Mouse (Mus musculus) myocyte (in vitro differentiated cells): Measurements from ENCODE around the gene Usp6nl. TPM values are rescaled to one million over a fixed set of nuclear protein-coding genes. Genes with fewer than 3 reads are reported as not detected.

ENCODE experiments used
- H3K27me3 ChIP-seq: one replicate; pipeline ENCODE4 v1.6.1; 2011; ENCODE audit not compliant: control insufficient read depth, insufficient read depth, insufficient read length
- H3K36me3 ChIP-seq: one replicate; pipeline ENCODE4 v1.6.1; 2011; ENCODE audit not compliant: control insufficient read depth, insufficient read depth
- H3K4me2 ChIP-seq: one replicate; pipeline ENCODE4 v1.6.1; 2011; ENCODE audit warnings: low read depth, control low read depth
- H3K4me3 ChIP-seq: one replicate; pipeline ENCODE4 v1.5.1; 2011; ENCODE audit warnings: mild to moderate bottlenecking, control low read depth, moderate library complexity
- H3K79me2 ChIP-seq: one replicate; pipeline ENCODE4 v1.6.1; 2011; ENCODE audit not compliant: control insufficient read depth, insufficient read depth
- H3ac ChIP-seq: one replicate; pipeline ENCODE4 v1.6.1; 2011; ENCODE audit not compliant: control insufficient read depth, insufficient read length
- CEBPB ChIP-seq: IDR thresholded peaks from 2 replicates; pipeline ENCODE4 v1.6.1; 2011; ENCODE audit warnings: mild to moderate bottlenecking, moderate library complexity; ENCODE audit not compliant: poor library complexity, insufficient read depth, severe bottlenecking
- E2F4 ChIP-seq: IDR thresholded peaks from one replicate; pipeline ENCODE4 v1.6.1; 2011; ENCODE audit warnings: mild to moderate bottlenecking, control low read depth, moderate library complexity; ENCODE audit not compliant: insufficient read depth
- MAX ChIP-seq: IDR thresholded peaks from one replicate; pipeline ENCODE4 v1.6.1; 2011; ENCODE audit warnings: low read depth, mild to moderate bottlenecking, control low read depth
- MYOD1 ChIP-seq, 3 experiments: IDR thresholded peaks; one replicate each; pipeline ENCODE4 v1.6.1; 2011; ENCODE audit warnings: control low read depth in 2 of 3, low read depth in 2 of 3, mild to moderate bottlenecking in 2 of 3, moderate library complexity in 1 of 3; ENCODE audit not compliant: insufficient read length in 2 of 3, control insufficient read depth in 1 of 3
- MYOG ChIP-seq, 3 experiments: IDR thresholded peaks; one replicate each; pipeline ENCODE4 v1.6.1; 2011; ENCODE audit warnings: control low read depth in 2 of 3, low read depth in 2 of 3, mild to moderate bottlenecking in 2 of 3; ENCODE audit not compliant: insufficient read length in 2 of 3, control insufficient read depth in 1 of 3, insufficient read depth in 1 of 3
- POLR2A ChIP-seq: IDR thresholded peaks from one replicate; pipeline ENCODE4 v1.6.1; 2011; ENCODE audit warnings: low read depth, mild to moderate bottlenecking, control low read depth, moderate library complexity; ENCODE audit not compliant: insufficient read length
- POLR2AphosphoS2 ChIP-seq: IDR thresholded peaks from one replicate; pipeline ENCODE4 v1.6.1; 2011; ENCODE audit warnings: low read depth, control low read depth; ENCODE audit not compliant: insufficient read length
- REST ChIP-seq: IDR thresholded peaks from one replicate; pipeline ENCODE4 v1.6.1; 2011; ENCODE audit warnings: mild to moderate bottlenecking, control low read depth, moderate library complexity; ENCODE audit not compliant: insufficient read depth, insufficient read length
- SRF ChIP-seq: IDR thresholded peaks from one replicate; pipeline ENCODE4 v1.6.1; 2011; ENCODE audit warnings: low read depth; ENCODE audit not compliant: control insufficient read depth, insufficient read length
- TCF12 ChIP-seq: IDR thresholded peaks from one replicate; pipeline ENCODE4 v1.6.1; 2011; ENCODE audit warnings: mild to moderate bottlenecking, control low read depth; ENCODE audit not compliant: poor library complexity, insufficient read depth, severe bottlenecking
- TCF3 ChIP-seq: IDR thresholded peaks from one replicate; pipeline ENCODE4 v1.6.1; 2011; ENCODE audit warnings: low read depth, control low read depth; ENCODE audit not compliant: insufficient read length
- USF1 ChIP-seq: IDR thresholded peaks from one replicate; pipeline ENCODE4 v1.6.1; 2011; ENCODE audit warnings: low read depth, mild to moderate bottlenecking, control low read depth, moderate library complexity
- polyA plus RNA-seq: library from polyadenylated mRNA; unstranded; fragments of >200 nt; fragmentation: generic; extraction: Trizol; gene quantifications from one replicate; pipeline ENCODE4 v1.2.1, GENCODE M21; 2012; ENCODE audit warnings: missing spikeins

The Usp6nl gene
- polyA plus RNA-seq, 1 experiment: 7.6 TPM

DNA sequence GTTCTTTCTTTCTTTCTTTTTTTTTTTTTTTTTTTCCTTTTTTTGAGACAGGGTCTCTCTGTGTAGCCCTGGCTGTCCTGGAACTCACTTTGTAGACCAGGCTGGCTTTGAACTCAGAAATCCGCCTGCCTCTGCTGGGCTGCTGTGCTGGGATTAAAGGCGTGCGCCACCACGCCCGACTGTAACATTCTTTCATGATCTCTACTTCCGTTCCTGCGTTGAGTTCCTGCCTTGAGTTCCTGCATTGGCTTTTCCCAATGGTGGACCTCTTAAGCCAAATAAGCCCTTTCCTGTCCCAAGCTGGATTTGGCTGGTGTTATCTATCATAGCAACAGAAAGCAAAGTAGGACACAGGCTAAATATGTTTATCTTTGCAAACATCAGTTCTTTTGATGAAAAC, 34.8 kb downstream of the Usp6nl start:
- no peak for TF ChIP-seq TCF12
- TF ChIP-seq USF1: no peak
- Histone ChIP-seq H3ac (no peak overlapping the region), H3K4me3 (no peak overlapping the region), H3K4me2 (no peak overlapping the region), H3K79me2 (peaks cover 78% of the 10 kb centered on the region), H3K36me3 (no peaks in the 10 kb centered on the region), H3K27me3 (no peaks in the 10 kb centered on the region)

DNA sequence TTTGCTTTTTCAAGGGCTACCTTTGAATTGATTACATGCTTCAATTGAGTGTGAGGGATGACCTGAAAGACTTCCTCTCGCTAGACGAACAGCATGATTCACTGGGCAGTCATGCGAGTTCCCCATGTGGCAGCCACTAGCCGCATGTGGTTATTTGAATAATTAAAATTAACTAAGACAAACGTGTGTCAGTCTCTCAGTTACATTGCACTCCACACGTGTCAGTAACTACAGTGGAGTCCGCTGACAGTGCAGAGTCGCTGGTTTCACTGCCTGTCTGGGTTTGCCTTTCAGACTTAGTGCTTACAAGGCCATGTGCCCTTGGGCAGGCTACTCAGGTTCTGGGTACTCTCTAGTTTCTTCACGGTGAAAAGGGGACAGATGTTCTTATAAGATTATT, 37.2 kb downstream of the Usp6nl start:
- H3K27me3 ChIP-seq: no peaks in the 10 kb centered on the region
- no peaks in the 10 kb centered on the region for H3K36me3 ChIP-seq
- H3K79me2 ChIP-seq: peaks cover 81% of the 10 kb centered on the region
- H3K4me3 ChIP-seq: no peak overlapping the region
- TF ChIP-seq SRF (no peak), MAX (no peak), POLR2AphosphoS2 (no peak), CEBPB (no peak), USF1 (no peak), TCF3 (no peak), E2F4 (no peak), REST (no peak), MYOG (IDR thresholded peaks at IDR 0.05; ENCODE audit: control insufficient read depth in 1 of 3, insufficient read depth in 1 of 3, insufficient read length in 2 of 3, low read depth in 2 of 3) (no peak), MYOD1 (IDR thresholded peaks at IDR 0.05; ENCODE audit: control insufficient read depth in 1 of 3, insufficient read length in 2 of 3, low read depth in 2 of 3) (no peak), TCF12 (no peak), POLR2A (no peak)
- peak overlapping the region; percentile 52 for H3K4me2 ChIP-seq
- no peak overlapping the region for H3ac ChIP-seq

DNA sequence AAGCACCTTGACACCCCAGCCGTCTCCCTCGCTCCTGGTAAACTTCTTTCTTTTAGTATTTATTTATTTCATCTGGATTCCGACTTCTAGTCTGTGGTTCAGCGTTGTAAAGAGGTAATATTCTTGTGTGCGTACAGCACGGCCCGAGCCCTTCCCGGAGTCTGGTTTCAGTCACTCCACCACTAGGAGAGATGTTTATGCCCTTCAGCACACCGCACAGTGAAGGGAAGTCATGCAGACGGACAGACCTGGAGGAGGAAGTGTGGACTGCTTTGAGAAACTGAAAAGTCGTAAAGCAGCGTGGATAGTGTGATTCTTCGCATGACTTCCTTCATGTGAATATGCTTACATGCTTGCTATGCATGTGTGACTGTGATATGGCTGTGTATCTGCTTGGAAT, 40.7 kb downstream of the Usp6nl start:
- H3K4me2 ChIP-seq: no peak overlapping the region
- peaks cover 70% of the 10 kb centered on the region for H3K79me2 ChIP-seq
- H3K4me3 ChIP-seq: no peak overlapping the region
- no peaks in the 10 kb centered on the region for H3K36me3 ChIP-seq
- H3K27me3 ChIP-seq: no peaks in the 10 kb centered on the region
- no peak for TF ChIP-seq USF1
- TF ChIP-seq CEBPB: no peak
- TF ChIP-seq POLR2A: no peak
- TF ChIP-seq TCF12: no peak
- no peak for TF ChIP-seq MAX
- TF ChIP-seq TCF3: no peak
- TF ChIP-seq REST: no peak
- no peak for TF ChIP-seq POLR2AphosphoS2
- no peak for TF ChIP-seq MYOG (IDR thresholded peaks at IDR 0.05; ENCODE audit: control insufficient read depth in 1 of 3, insufficient read depth in 1 of 3, insufficient read length in 2 of 3, low read depth in 2 of 3)
- no peak for TF ChIP-seq SRF
- TF ChIP-seq E2F4: no peak
- TF ChIP-seq MYOD1 (IDR thresholded peaks at IDR 0.05; ENCODE audit: control insufficient read depth in 1 of 3, insufficient read length in 2 of 3, low read depth in 2 of 3): no peak
- H3ac ChIP-seq: no peak overlapping the region

DNA sequence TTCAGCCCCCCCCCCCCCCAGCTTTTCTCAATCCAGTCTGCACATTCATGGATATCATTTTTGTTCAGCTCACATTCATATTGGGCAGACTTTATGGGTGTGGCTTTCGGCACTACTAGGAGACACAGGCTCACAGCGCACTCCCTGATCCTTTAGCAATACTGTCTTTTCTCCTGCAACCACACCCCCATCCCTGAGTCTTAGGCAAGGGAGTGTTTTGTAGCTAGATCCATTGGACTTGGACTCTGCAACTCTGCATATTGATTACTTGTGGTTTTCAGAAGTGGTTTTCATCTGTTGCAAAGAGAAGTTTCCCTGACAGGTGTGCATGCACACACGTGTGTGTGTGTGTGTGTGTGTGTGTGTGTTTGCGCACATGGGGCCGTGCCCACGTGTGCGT, 41.5 kb downstream of the Usp6nl start:
- TF ChIP-seq POLR2AphosphoS2 (no peak), TCF12 (no peak), MYOD1 (IDR thresholded peaks at IDR 0.05; ENCODE audit: control insufficient read depth in 1 of 3, insufficient read length in 2 of 3, low read depth in 2 of 3) (no peak), CEBPB (no peak), E2F4 (no peak), MAX (no peak), MYOG (IDR thresholded peaks at IDR 0.05; ENCODE audit: control insufficient read depth in 1 of 3, insufficient read depth in 1 of 3, insufficient read length in 2 of 3, low read depth in 2 of 3) (no peak), USF1 (no peak), POLR2A (no peak), REST (no peak), TCF3 (no peak), SRF (no peak)
- Histone ChIP-seq H3K4me3 (no peak overlapping the region), H3K27me3 (no peaks in the 10 kb centered on the region), H3K36me3 (no peaks in the 10 kb centered on the region), H3ac (no peak overlapping the region), H3K4me2 (no peak overlapping the region), H3K79me2 (peaks cover 70% of the 10 kb centered on the region)

DNA sequence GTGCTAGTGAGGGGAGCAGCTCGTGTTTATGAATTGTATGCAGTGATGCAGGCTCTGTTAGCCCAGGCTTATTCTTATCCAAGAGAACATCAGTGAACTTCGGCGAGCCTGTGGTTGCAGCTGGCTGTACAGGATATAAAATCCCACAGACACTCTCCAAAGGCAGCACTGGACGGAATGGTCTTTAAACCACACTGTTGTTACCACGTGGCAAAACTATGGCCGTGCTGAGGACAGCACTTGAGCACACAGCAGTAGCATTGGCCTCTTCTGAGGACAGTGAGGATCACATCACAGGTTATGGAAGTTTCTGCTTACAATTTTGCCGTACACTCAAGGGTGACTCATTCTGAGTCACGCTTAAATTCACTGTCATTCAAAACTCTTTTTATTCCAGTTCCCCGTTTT, 44.1 kb downstream of the Usp6nl start:
- peak overlapping the region; percentile 83 for H3K4me2 ChIP-seq
- peaks cover 78% of the 10 kb centered on the region for H3K79me2 ChIP-seq
- no peaks in the 10 kb centered on the region for H3K27me3 ChIP-seq
- no peaks in the 10 kb centered on the region for H3K36me3 ChIP-seq
- H3ac ChIP-seq: no peak overlapping the region
- H3K4me3 ChIP-seq: no peak overlapping the region
- TF ChIP-seq TCF12: no peak
- TF ChIP-seq USF1: peak; percentile 90
- TF ChIP-seq MYOG (IDR thresholded peaks at IDR 0.05; ENCODE audit: control insufficient read depth in 1 of 3, insufficient read depth in 1 of 3, insufficient read length in 2 of 3, low read depth in 2 of 3): peak in 1 of 3 experiments; percentile 48
- peak in 2 of 3 experiments; percentile 37 to 63 for TF ChIP-seq MYOD1 (IDR thresholded peaks at IDR 0.05; ENCODE audit: control insufficient read depth in 1 of 3, insufficient read length in 2 of 3, low read depth in 2 of 3)
- peak; percentile 86 for TF ChIP-seq MAX
